Mouse (Mus musculus): ENCODE measurements around the gene Capns1.
A peak's percentile ranks its signal among the peaks of the same experiment; 100 is the strongest.

DNA sequence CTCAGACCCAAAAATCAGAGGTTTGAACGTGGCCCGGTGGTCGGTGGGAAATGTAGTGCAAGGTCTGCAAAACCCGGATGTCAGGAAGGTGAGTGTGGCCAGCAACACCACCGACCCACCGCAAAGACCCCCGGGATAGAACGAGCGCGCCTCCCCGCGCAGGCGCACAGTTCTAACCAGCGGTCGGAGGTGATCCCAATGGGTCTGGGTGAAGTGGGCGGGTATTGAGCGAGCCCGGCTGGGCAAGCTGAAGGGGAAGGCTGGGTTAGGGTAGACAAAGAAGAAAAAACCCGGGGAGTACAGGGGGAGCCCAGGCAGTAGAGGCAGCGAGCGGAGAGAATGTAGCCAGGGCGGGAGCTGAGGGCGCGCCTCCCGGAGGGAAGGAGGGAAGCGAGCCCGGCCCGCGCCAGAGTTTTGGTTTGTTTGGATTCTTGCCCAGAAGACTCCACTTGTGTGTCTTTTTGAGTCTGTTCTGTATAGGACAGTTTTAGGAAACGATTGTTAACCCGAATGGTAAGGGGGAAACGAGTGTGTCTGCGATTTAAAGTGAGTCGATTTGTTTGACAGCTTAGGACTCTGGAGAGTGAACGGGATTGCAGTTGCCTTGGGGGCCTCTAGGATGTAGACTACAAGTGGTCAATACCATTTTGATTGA, 54.9 kb downstream of the Capns1 start:
- TF ChIP-seq CTCF (IDR thresholded peaks at IDR 0.05; ENCODE audit: insufficient read depth, low read depth, low read length), result no peak
- peak; percentile 47; the same call in 1 of the 2 replicates for TF ChIP-seq POLR2A (IDR thresholded peaks at IDR 0.05; ENCODE audit: insufficient read depth, low read depth, low read length)

All from olfactory bulb, adult 2 months (tissue).